Mouse (Mus musculus): ENCODE results near the gene Prg2.

Prg2 gene

GRCm38 (mm10) chr2:85030989-85031388, 50.7 kb downstream of the Prg2 start:
- DNase-seq (ENCODE audit: low spot score): no peak

GRCm38 (mm10) chr2:85033121-85033520, 52.9 kb downstream of the Prg2 start:
- DNase-seq (ENCODE audit: low spot score): no peak
